Mouse (Mus musculus) E14TG2a.4 (cell line): Measurements from ENCODE around the gene Setd7.

ENCODE experiments used
- H3K27me3 ChIP-seq: 2 replicates; pipeline ENCODE4 v1.6.1; 2014; ENCODE audit warnings: low read length, control low read depth; ENCODE audit not compliant: insufficient read depth
- H3K36me3 ChIP-seq: 2 replicates; pipeline ENCODE4 v1.6.1; 2014; ENCODE audit warnings: low read length, control low read depth; ENCODE audit not compliant: insufficient read depth
- H3K4me1 ChIP-seq: replicated peaks from 2 replicates; pipeline ENCODE4 v1.6.1; 2014; ENCODE audit warnings: low read depth, low read length, control low read depth
- H3K4me3 ChIP-seq: replicated peaks from 2 replicates; pipeline ENCODE4 v1.5.1; 2014; ENCODE audit warnings: mild to moderate bottlenecking, low read length
- H3K9me3 ChIP-seq: 2 replicates; pipeline ENCODE4 v1.6.1; 2014; ENCODE audit warnings: low read length, control low read depth
- CTCF ChIP-seq: conservative IDR thresholded peaks from 2 replicates; pipeline ENCODE4 v1.5.1; 2014; ENCODE audit warnings: low read length
- NANOG ChIP-seq: IDR thresholded peaks from 2 replicates; pipeline ENCODE4 v1.6.1; 2014; ENCODE audit warnings: borderline replicate concordance, low read length, mixed read lengths
- POU5F1 ChIP-seq: IDR thresholded peaks from 2 replicates; pipeline ENCODE4 v1.6.1; 2014; ENCODE audit warnings: low read length, borderline replicate concordance

Setd7 gene

GRCm38 (mm10) chr3:51532282-51532620 is 28.4 kb downstream of the Setd7 start:
- TF ChIP-seq NANOG (no peak), POU5F1 (no peak), CTCF (no peak)
- no peaks in the 10 kb centered on the region for H3K27me3 ChIP-seq
- peaks cover 19% of the 10 kb centered on the region for H3K4me1 ChIP-seq
- no peak overlapping the region for H3K4me3 ChIP-seq
- H3K36me3 ChIP-seq: peaks cover 15% of the 10 kb centered on the region
- no peaks in the 10 kb centered on the region for H3K9me3 ChIP-seq

- H3K36me3 ChIP-seq: peaks cover 15% of the 10 kb centered on the region
- TF ChIP-seq POU5F1: no peak
- no peak for TF ChIP-seq NANOG
- H3K27me3 ChIP-seq: no peaks in the 10 kb centered on the region
- H3K9me3 ChIP-seq: no peaks in the 10 kb centered on the region
- no peak overlapping the region for H3K4me3 ChIP-seq
- peaks cover 23% of the 10 kb centered on the region for H3K4me1 ChIP-seq
These were observed 29.0 kb downstream of the Setd7 start for GRCm38 (mm10) chr3:51531473-51532281.

GRCm38 (mm10) chr3:51526891-51527290 is 33.8 kb downstream of the Setd7 start:
- Histone ChIP-seq H3K36me3 (peaks cover 7% of the 10 kb centered on the region; the same call in 1 of the 2 replicates), H3K4me1 (peaks cover 24% of the 10 kb centered on the region), H3K9me3 (no peaks in the 10 kb centered on the region), H3K27me3 (no peaks in the 10 kb centered on the region), H3K4me3 (no peak overlapping the region)
- TF ChIP-seq POU5F1: no peak
- no peak for TF ChIP-seq CTCF
- no peak for TF ChIP-seq NANOG

- peaks cover 12% of the 10 kb centered on the region; the same call in 1 of the 2 replicates for H3K36me3 ChIP-seq
- no peaks in the 10 kb centered on the region for H3K9me3 ChIP-seq
- peak overlapping the region; percentile 10; the same call in 1 of the 2 replicates for H3K4me3 ChIP-seq
- no peaks in the 10 kb centered on the region for H3K27me3 ChIP-seq
- no peak for TF ChIP-seq CTCF
- no peak for TF ChIP-seq POU5F1
- no peak for TF ChIP-seq NANOG
- H3K4me1 ChIP-seq: peaks cover 20% of the 10 kb centered on the region
These were observed 35.4 kb downstream of the Setd7 start for GRCm38 (mm10) chr3:51525186-51525785.

GRCm38 (mm10) chr3:51521262-51521661 is 39.4 kb downstream of the Setd7 start:
- Histone ChIP-seq H3K36me3 (peaks cover 12% of the 10 kb centered on the region; the same call in 1 of the 2 replicates), H3K27me3 (no peaks in the 10 kb centered on the region; the same call in 1 of the 2 replicates), H3K4me1 (peaks cover 33% of the 10 kb centered on the region), H3K4me3 (no peak overlapping the region), H3K9me3 (no peaks in the 10 kb centered on the region)
- TF ChIP-seq NANOG (no peak), POU5F1 (no peak)

- Histone ChIP-seq H3K27me3 (no peaks in the 10 kb centered on the region; the same call in 1 of the 2 replicates), H3K4me1 (peaks cover 17% of the 10 kb centered on the region), H3K9me3 (no peaks in the 10 kb centered on the region), H3K4me3 (0 out of 2 replicates have a peak overlapping the region, but pooled peaks have one; percentile 13), H3K36me3 (peaks cover 5% of the 10 kb centered on the region; the same call in 1 of the 2 replicates)
- TF ChIP-seq CTCF (no peak), NANOG (no peak), POU5F1 (no peak)
These were observed 41.9 kb downstream of the Setd7 start for GRCm38 (mm10) chr3:51518763-51519121.

GRCm38 (mm10) chr3:51517878-51518762 is 42.6 kb downstream of the Setd7 start:
- 0 out of 2 replicates have a peak overlapping the region, but pooled peaks have one; percentile 13 for H3K4me3 ChIP-seq
- no peaks in the 10 kb centered on the region for H3K9me3 ChIP-seq
- H3K27me3 ChIP-seq: no peaks in the 10 kb centered on the region; the same call in 1 of the 2 replicates
- TF ChIP-seq POU5F1 (no peak), NANOG (no peak), CTCF (no peak)
- H3K36me3 ChIP-seq: peaks cover 5% of the 10 kb centered on the region; the same call in 1 of the 2 replicates
- H3K4me1 ChIP-seq: peaks cover 17% of the 10 kb centered on the region

- Histone ChIP-seq H3K36me3 (peaks cover 5% of the 10 kb centered on the region; the same call in 1 of the 2 replicates), H3K27me3 (no peaks in the 10 kb centered on the region; the same call in 1 of the 2 replicates), H3K4me3 (no peak overlapping the region), H3K4me1 (peaks cover 17% of the 10 kb centered on the region), H3K9me3 (peaks cover 2% of the 10 kb centered on the region; the same call in 1 of the 2 replicates)
- TF ChIP-seq NANOG: no peak
- no peak for TF ChIP-seq CTCF
- TF ChIP-seq POU5F1: no peak
These were observed 43.2 kb downstream of the Setd7 start for GRCm38 (mm10) chr3:51517467-51517866.
